Mouse (Mus musculus) limb, embryonic 15.5 days (tissue): ENCODE measurements around the gene Mgat4e. TPM values are rescaled to one million over a fixed set of nuclear protein-coding genes. Genes with fewer than 3 reads are reported as not detected.

Experiments used
- ATAC-seq: fragments of 200-750 bp; cut with Nextera tagmentation; 2 replicates; pipeline ENCODE4 v1.8.0; 2017; ENCODE audit warnings: low read depth, moderate TSS enrichment; ENCODE audit not compliant: insufficient number of reproducible peaks, low FRiP score, low TSS enrichment
- H3K27ac ChIP-seq: fragments of 300-500 bp; sonication (generic); 2 replicates; pipeline ENCODE4 v1.5.1; 2015; ENCODE audit warnings: moderate library complexity, mild to moderate bottlenecking, inconsistent platforms
- H3K27me3 ChIP-seq: fragments of 300-500 bp; sonication (generic); 2 replicates; pipeline ENCODE4 v1.6.1; 2015; ENCODE audit warnings: inconsistent platforms
- H3K36me3 ChIP-seq: fragments of 300-500 bp; sonication (generic); 2 replicates; pipeline ENCODE4 v1.6.1; 2015; ENCODE audit warnings: inconsistent platforms
- H3K4me1 ChIP-seq: fragments of 300-500 bp; sonication (generic); 2 replicates; pipeline ENCODE4 v1.6.1; 2015; ENCODE audit warnings: inconsistent platforms
- H3K4me2 ChIP-seq: fragments of 300-500 bp; sonication (generic); 2 replicates; pipeline ENCODE4 v1.6.1; 2015; ENCODE audit warnings: mild to moderate bottlenecking, inconsistent platforms
- H3K4me3 ChIP-seq: fragments of 300-500 bp; sonication (generic); 2 replicates; pipeline ENCODE4 v1.5.1; 2015; ENCODE audit warnings: mild to moderate bottlenecking, inconsistent platforms
- H3K9ac ChIP-seq: fragments of 300-500 bp; sonication (generic); 2 replicates; pipeline ENCODE4 v1.6.1; 2015; ENCODE audit warnings: inconsistent platforms
- H3K9me3 ChIP-seq: fragments of 300-500 bp; sonication (generic); 2 replicates; pipeline ENCODE4 v1.6.1; 2016; ENCODE audit warnings: inconsistent platforms
- WGBS: fragments of 180-500 bp; shearing (Covaris S2); methylation state at CpG from one replicate; pipeline ENCODE4 v1.1.7; 2015; 5-methylcytosine and 5-hydroxymethylcytosine counted together
- polyA plus RNA-seq: library from polyadenylated mRNA; unstranded; fragments of >200 nt; fragmentation: Nextera tagmentation; extraction: Ambion mirVana; gene quantifications from 2 replicates; pipeline ENCODE4 v1.2.1, GENCODE M21; 2015

The Mgat4e gene
- polyA plus RNA-seq, 1 experiment from 2014 or later: not detected

- no peak overlapping the region for H3K4me2 ChIP-seq
- H3K36me3 ChIP-seq: no peaks in the 10 kb centered on the region
- no peak for ATAC-seq
- WGBS: 88% methylated on average over 3 of the region's 3 CpGs
- no peak overlapping the region for H3K27ac ChIP-seq
- no peak overlapping the region for H3K4me3 ChIP-seq
- H3K27me3 ChIP-seq: no peaks in the 10 kb centered on the region
- H3K9ac ChIP-seq: no peak overlapping the region
- peaks cover 28% of the 10 kb centered on the region for H3K4me1 ChIP-seq
- no peaks in the 10 kb centered on the region for H3K9me3 ChIP-seq
Measured at GRCm38 (mm10) chr1:134563726-134564125, 14.2 kb upstream of the Mgat4e start.

GRCm38 (mm10) chr1:134562457-134562856, 13.0 kb upstream of the Mgat4e start:
- H3K9ac ChIP-seq: 0 out of 2 replicates have a peak overlapping the region, but pooled peaks have one; percentile 98
- peak overlapping the region; percentile 51 for H3K4me2 ChIP-seq
- no peaks in the 10 kb centered on the region for H3K9me3 ChIP-seq
- no peaks in the 10 kb centered on the region for H3K36me3 ChIP-seq
- H3K27ac ChIP-seq: no peak overlapping the region
- peak overlapping the region; percentile 96 for H3K4me3 ChIP-seq
- no peaks in the 10 kb centered on the region for H3K27me3 ChIP-seq
- H3K4me1 ChIP-seq: peaks cover 28% of the 10 kb centered on the region
- no peak for ATAC-seq

- peak overlapping the region; percentile 98 for H3K9ac ChIP-seq
- H3K4me3 ChIP-seq: peak overlapping the region; percentile 96
- no peaks in the 10 kb centered on the region for H3K9me3 ChIP-seq
- H3K4me2 ChIP-seq: peak overlapping the region; percentile 51
- no peak for ATAC-seq
- 6% methylated on average over 7 of the region's 7 CpGs for WGBS
- peak overlapping the region; percentile 96 for H3K27ac ChIP-seq
- H3K27me3 ChIP-seq: no peaks in the 10 kb centered on the region
- H3K4me1 ChIP-seq: peaks cover 33% of the 10 kb centered on the region
- H3K36me3 ChIP-seq: no peaks in the 10 kb centered on the region
Measured at GRCm38 (mm10) chr1:134561770-134562143, 12.3 kb upstream of the Mgat4e start.

GRCm38 (mm10) chr1:134560801-134561769, 11.6 kb upstream of the Mgat4e start:
- H3K9me3 ChIP-seq: no peaks in the 10 kb centered on the region
- WGBS: under 1% methylated on average over 62 of the region's 76 CpGs
- peaks cover 33% of the 10 kb centered on the region for H3K4me1 ChIP-seq
- peak overlapping the region; percentile 96 for H3K27ac ChIP-seq
- ATAC-seq: no peak; the same call in 1 of the 2 replicates
- no peaks in the 10 kb centered on the region for H3K36me3 ChIP-seq
- peak overlapping the region; percentile 51 for H3K4me2 ChIP-seq
- peak overlapping the region; percentile 96 for H3K4me3 ChIP-seq
- no peaks in the 10 kb centered on the region for H3K27me3 ChIP-seq
- H3K9ac ChIP-seq: peak overlapping the region; percentile 98

- peak overlapping the region; percentile 96 for H3K4me3 ChIP-seq
- H3K4me2 ChIP-seq: peak overlapping the region; percentile 51
- peak overlapping the region; percentile 98 for H3K9ac ChIP-seq
- H3K27me3 ChIP-seq: no peaks in the 10 kb centered on the region
- peaks cover 34% of the 10 kb centered on the region for H3K4me1 ChIP-seq
- H3K36me3 ChIP-seq: no peaks in the 10 kb centered on the region
- no peaks in the 10 kb centered on the region for H3K9me3 ChIP-seq
- WGBS: under 1% methylated on average over 49 of the region's 50 CpGs
- peak overlapping the region; percentile 96 for H3K27ac ChIP-seq
- no peak for ATAC-seq
Measured at GRCm38 (mm10) chr1:134560396-134560795, 10.9 kb upstream of the Mgat4e start.

- peak within 1 kb of the TSS; percentile 98 for H3K9ac ChIP-seq
- H3K4me1 ChIP-seq: peaks cover 35% of the 10 kb centered on the region
- H3K27me3 ChIP-seq: no peaks in the 10 kb centered on the region
- H3K4me2 ChIP-seq: peak within 1 kb of the TSS; percentile 51
- WGBS: under 1% methylated on average over 34 of the region's 34 CpGs
- no peak for ATAC-seq
- peak within 1 kb of the TSS; percentile 96 for H3K27ac ChIP-seq
- H3K36me3 ChIP-seq: no peaks in the 10 kb centered on the region
- peak within 1 kb of the TSS; percentile 96 for H3K4me3 ChIP-seq
- H3K9me3 ChIP-seq: no peaks in the 10 kb centered on the region
Measured at GRCm38 (mm10) chr1:134559976-134560375, 10.5 kb upstream of the Mgat4e start, which contains the start of gene Kdm5b. Gene Kdm5b (plus strand): TSS chr1:134560171.

- ATAC-seq: no peak
- H3K4me1 ChIP-seq: peaks cover 32% of the 10 kb centered on the region
- no peaks in the 10 kb centered on the region for H3K36me3 ChIP-seq
- no peak overlapping the region for H3K4me3 ChIP-seq
- H3K27ac ChIP-seq: peak overlapping the region; percentile 96
- H3K27me3 ChIP-seq: no peaks in the 10 kb centered on the region
- 70% methylated on average over 3 of the region's 3 CpGs for WGBS
- no peaks in the 10 kb centered on the region for H3K9me3 ChIP-seq
- H3K9ac ChIP-seq: no peak overlapping the region
- no peak overlapping the region for H3K4me2 ChIP-seq
Measured at GRCm38 (mm10) chr1:134559226-134559625, 9.7 kb upstream of the Mgat4e start.

- H3K9ac ChIP-seq: no peak overlapping the region
- ATAC-seq: no peak
- no peaks in the 10 kb centered on the region for H3K27me3 ChIP-seq
- H3K4me3 ChIP-seq: no peak overlapping the region
- H3K9me3 ChIP-seq: no peaks in the 10 kb centered on the region
- H3K27ac ChIP-seq: no peak overlapping the region
- no peak overlapping the region for H3K4me2 ChIP-seq
- WGBS: 56% methylated on average over 5 of the region's 5 CpGs
- peaks cover 28% of the 10 kb centered on the region for H3K4me1 ChIP-seq
- H3K36me3 ChIP-seq: no peaks in the 10 kb centered on the region
Measured at GRCm38 (mm10) chr1:134558511-134558910, 9.0 kb upstream of the Mgat4e start.

- Histone ChIP-seq H3K4me3 (peak overlapping the region; percentile 68), H3K4me2 (peak overlapping the region; percentile 84), H3K9me3 (no peaks in the 10 kb centered on the region), H3K27ac (peak overlapping the region; percentile 97), H3K36me3 (no peaks in the 10 kb centered on the region), H3K27me3 (no peaks in the 10 kb centered on the region), H3K4me1 (peaks cover 18% of the 10 kb centered on the region), H3K9ac (peak overlapping the region; percentile 80)
- peak; percentile 92 for ATAC-seq
- WGBS: under 1% methylated on average over 35 of the region's 35 CpGs
Measured at GRCm38 (mm10) chr1:134556671-134557218, 7.3 kb upstream of the Mgat4e start.

- Histone ChIP-seq H3K4me2 (peak overlapping the region; percentile 84), H3K36me3 (no peaks in the 10 kb centered on the region), H3K9me3 (no peaks in the 10 kb centered on the region), H3K4me3 (peak overlapping the region; percentile 68), H3K9ac (peak overlapping the region; percentile 80), H3K4me1 (peaks cover 16% of the 10 kb centered on the region), H3K27me3 (no peaks in the 10 kb centered on the region), H3K27ac (peak overlapping the region; percentile 97)
- WGBS: under 1% methylated on average over 46 of the region's 46 CpGs
- peak; percentile 56 for ATAC-seq
Measured at GRCm38 (mm10) chr1:134555871-134556670, 6.6 kb upstream of the Mgat4e start.

- Histone ChIP-seq H3K9me3 (no peaks in the 10 kb centered on the region), H3K4me1 (peaks cover 16% of the 10 kb centered on the region), H3K27ac (peak overlapping the region; percentile 97), H3K4me3 (peak overlapping the region; percentile 68), H3K9ac (no peak overlapping the region), H3K4me2 (peak overlapping the region; percentile 84), H3K27me3 (no peaks in the 10 kb centered on the region), H3K36me3 (no peaks in the 10 kb centered on the region)
- ATAC-seq: no peak; the same call in 1 of the 2 replicates
- WGBS: 23% methylated on average over 13 of the region's 13 CpGs
Measured at GRCm38 (mm10) chr1:134555240-134555870, 5.9 kb upstream of the Mgat4e start.
